Mouse (Mus musculus) left cerebral cortex, postnatal 4 days (tissue): Measurements from ENCODE around the gene Fgf8. TPM values are rescaled to one million over a fixed set of nuclear protein-coding genes. Genes with fewer than 3 reads are reported as not detected.
A peak's percentile ranks its signal among the peaks of the same experiment; 100 is the strongest.

Experiments
- DNase-seq: peaks from one replicate; pipeline ENCODE4 v3.0.0-alpha.2; 2022
- intact Hi-C: fragments of 180-260 bp; cut with DNase I; formaldehyde crosslinking; loops from one replicate; pipeline ENCODE4 v1.15.1; 2025
- total RNA-seq, 2 experiments: library from RNA; stranded (reverse); gene quantifications; 2 replicates each; pipeline ENCODE4 v1.2.3; 2021

Fgf8 gene
- not detected for total RNA-seq

- intact Hi-C loops = no loop called here
- no peak for DNase-seq
Measured at GRCm38 (mm10) chr19:45742218-45742983, at the start of gene Fgf8. Gene Fgf8, minus strand, starts transcription at chr19:45742915.

- intact Hi-C loops = no loop called here
- DNase-seq = no peak
Measured at GRCm38 (mm10) chr19:45792404-45792803, 49.7 kb upstream of the Fgf8 start.

- DNase-seq = no peak
- intact Hi-C loops = no loop called here
Measured at GRCm38 (mm10) chr19:45789888-45790874, 47.5 kb upstream of the Fgf8 start.

- intact Hi-C loops = no loop called here
- no peak for DNase-seq
Measured at GRCm38 (mm10) chr19:45789365-45789764, 46.6 kb upstream of the Fgf8 start.

GRCm38 (mm10) chr19:45788337-45788736, 45.6 kb upstream of the Fgf8 start:
- DNase-seq = no peak
- intact Hi-C loops = no loop called here

GRCm38 (mm10) chr19:45787450-45787849, 44.7 kb upstream of the Fgf8 start:
- intact Hi-C loops = no loop called here
- no peak for DNase-seq

GRCm38 (mm10) chr19:45785470-45785869, 42.8 kb upstream of the Fgf8 start:
- DNase-seq = no peak
- intact Hi-C loops = no loop called here

GRCm38 (mm10) chr19:45783933-45784576, 41.3 kb upstream of the Fgf8 start:
- no peak for DNase-seq
- intact Hi-C loops = no loop called here

GRCm38 (mm10) chr19:45783181-45783932, 40.6 kb upstream of the Fgf8 start, which contains the start of gene Mgea5:
Gene Mgea5, minus strand, starts transcription at chr19:45783837.
- DNase-seq = peak; percentile 99
- intact Hi-C loops = no loop called here

- DNase-seq = peak; percentile 82
- intact Hi-C loops = no loop called here
Measured at GRCm38 (mm10) chr19:45782315-45783001, 39.7 kb upstream of the Fgf8 start.

GRCm38 (mm10) chr19:45781676-45782075, 39.0 kb upstream of the Fgf8 start:
- DNase-seq = no peak
- intact Hi-C loops = no loop called here

- intact Hi-C loops = no loop called here
- no peak for DNase-seq
Measured at GRCm38 (mm10) chr19:45780350-45780915, 37.7 kb upstream of the Fgf8 start.

GRCm38 (mm10) chr19:45775486-45775885, 32.8 kb upstream of the Fgf8 start:
- intact Hi-C loops = no loop called here
- DNase-seq = no peak

- intact Hi-C loops = no loop called here
- DNase-seq = no peak
Measured at GRCm38 (mm10) chr19:45771501-45771900, 28.8 kb upstream of the Fgf8 start.

GRCm38 (mm10) chr19:45760810-45761209, 18.1 kb upstream of the Fgf8 start:
- intact Hi-C loops = no loop called here
- DNase-seq = no peak

- DNase-seq = no peak
- intact Hi-C loops = no loop called here
Measured at GRCm38 (mm10) chr19:45758671-45759070, 16.0 kb upstream of the Fgf8 start.

- no peak for DNase-seq
- intact Hi-C loops = no loop called here
Measured at GRCm38 (mm10) chr19:45753551-45753950, 10.8 kb upstream of the Fgf8 start.

GRCm38 (mm10) chr19:45751881-45752280, 9.2 kb upstream of the Fgf8 start:
- intact Hi-C loops = no loop called here
- DNase-seq = no peak
